Mouse (Mus musculus) kidney, adult 2 months (tissue): ENCODE measurements around the gene Gm28710.

Experiments
- CTCF ChIP-seq: fragments of 200-500 bp; conservative IDR thresholded peaks from 2 replicates; pipeline ENCODE4 v1.5.1; 2011; ENCODE audit warnings: low read depth, mild to moderate bottlenecking, control low read depth, low read length, moderate library complexity, mixed read lengths; ENCODE audit not compliant: insufficient read depth, insufficient read length
- POLR2A ChIP-seq: fragments of 200-500 bp; IDR thresholded peaks from one replicate; pipeline ENCODE4 v1.6.1; 2011; ENCODE audit warnings: low read depth, low read length, control low read depth

DNA sequence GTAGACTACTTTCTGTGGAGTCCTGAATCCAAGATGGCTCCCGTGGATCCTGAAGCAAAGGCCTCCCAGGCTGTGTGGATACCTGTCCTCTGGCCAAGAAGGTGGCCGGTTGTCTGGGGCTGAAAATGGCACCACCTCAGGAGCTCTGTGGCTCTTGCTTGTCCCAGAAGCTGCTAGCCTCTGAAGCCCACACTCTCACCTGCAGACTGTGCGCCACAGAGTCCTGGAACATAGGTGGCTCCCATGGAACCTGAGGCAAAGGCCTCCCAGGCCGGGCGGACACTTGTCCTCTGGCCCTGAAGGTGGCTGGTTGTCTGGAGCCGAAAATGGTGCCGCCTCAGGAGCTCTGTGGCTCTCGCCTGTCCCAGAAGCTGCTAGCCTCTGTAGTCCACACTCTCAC, 128.2 kb downstream of the Gm28710 start:
- TF ChIP-seq CTCF (no peak), POLR2A (no peak)
